Mouse (Mus musculus) MEL (cell line): ENCODE results near the gene Asb16.
A peak's percentile ranks its signal among the peaks of the same experiment; 100 is the strongest.

Experiments
- CTCF ChIP-seq, 3 experiments: IDR thresholded peaks in 2 of 3; conservative IDR thresholded peaks in 1 of 3; 2 replicates each; pipeline ENCODE4 v1.5.1; 2011 to 2012; ENCODE audit warnings: low read length in 3 of 3, low read depth in 2 of 3, mild to moderate bottlenecking in 2 of 3, improper control_type of control experiment in 1 of 3, inconsistent platforms in 1 of 3, mixed read lengths in 1 of 3, moderate library complexity in 1 of 3; ENCODE audit not compliant: control insufficient read depth in 1 of 3, insufficient read depth in 1 of 3, poor library complexity in 1 of 3, severe bottlenecking in 1 of 3
- POLR2A ChIP-seq, 2 experiments: IDR thresholded peaks; 2 replicates each; pipeline ENCODE4 v1.6.1; 2011 to 2012; ENCODE audit warnings: low read length in 2 of 2, mild to moderate bottlenecking in 2 of 2, control low read depth in 1 of 2, improper control_type of control experiment in 1 of 2, low read depth in 1 of 2, moderate library complexity in 1 of 2; ENCODE audit not compliant: control insufficient read depth in 1 of 2, insufficient read depth in 1 of 2, poor library complexity in 1 of 2
- POLR2AphosphoS2 ChIP-seq: IDR thresholded peaks from 2 replicates; pipeline ENCODE4 v1.6.1; 2011; ENCODE audit warnings: low read length, improper control_type of control experiment

DNA sequence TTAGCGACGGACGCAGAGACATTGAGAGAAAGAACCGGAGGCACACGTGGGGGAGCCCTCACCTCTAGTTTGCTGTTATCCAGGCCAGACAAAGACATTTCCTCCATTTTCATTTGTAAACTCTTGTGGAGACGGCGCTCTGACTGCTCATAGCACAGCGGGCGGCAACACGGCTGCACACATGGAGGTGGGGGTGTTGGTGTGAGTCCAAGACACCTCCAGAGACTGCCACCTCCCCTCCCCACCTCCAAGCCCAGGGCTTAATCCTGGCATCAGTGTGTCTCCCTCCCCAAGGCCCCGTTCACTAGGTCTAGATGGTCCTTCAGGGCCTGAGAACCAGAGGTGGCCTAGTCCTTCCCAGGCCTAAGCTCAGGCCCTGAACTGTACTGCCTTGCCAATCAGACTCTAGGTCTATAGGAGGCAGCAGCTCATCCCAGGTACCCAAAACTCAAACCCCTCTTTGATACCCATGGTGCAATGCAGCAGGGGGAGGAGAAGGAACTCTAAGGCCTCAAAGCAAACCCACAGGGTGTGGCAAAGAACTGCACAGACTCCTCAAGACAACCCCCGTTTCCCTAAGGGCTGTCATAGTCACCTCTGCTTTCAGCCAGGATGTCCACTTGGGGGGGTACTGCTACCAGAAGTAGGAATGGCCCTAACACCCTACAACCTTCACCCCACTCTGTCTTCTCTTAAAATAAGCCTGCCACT is 26.5 kb downstream of the Asb16 start:
- TF ChIP-seq CTCF (IDR thresholded peaks at IDR 0.05 in 2 of 3, conservative IDR thresholded peaks at IDR 0.05 in 1 of 3; ENCODE audit: control insufficient read depth in 1 of 3, insufficient read depth in 1 of 3, low read depth in 2 of 3, low read length in 3 of 3, poor library complexity in 1 of 3, severe bottlenecking in 1 of 3), result peak in 2 of 3 experiments; percentile 28 to 42; a peak in 3 of 6 replicates
- TF ChIP-seq POLR2AphosphoS2, result peak; percentile 83
- peak; percentile 41 to 87; a peak in 3 of 4 replicates for TF ChIP-seq POLR2A (IDR thresholded peaks at IDR 0.05; ENCODE audit: control insufficient read depth in 1 of 2, insufficient read depth in 1 of 2, low read depth in 1 of 2, low read length in 2 of 2, poor library complexity in 1 of 2)
